Mouse (Mus musculus) heart, embryonic 15.5 days (tissue): ENCODE data around the gene Pinlyp. TPM values are rescaled to one million over a fixed set of nuclear protein-coding genes. Genes with fewer than 3 reads are reported as not detected.
"Not testable (repeated sequence)": the region's sequence is repeated elsewhere in the genome, so short reads cannot be mapped to it uniquely, and the experiment has no call there.

Experiments used
- ATAC-seq: fragments of 200-750 bp; cut with Nextera tagmentation; replicated peaks from 2 replicates; pipeline ENCODE4 v1.8.0; 2017; ENCODE audit warnings: low read depth, moderate TSS enrichment; ENCODE audit not compliant: insufficient number of reproducible peaks, insufficient read depth, low FRiP score
- H3K27ac ChIP-seq: fragments of 300-500 bp; sonication (generic); 2 replicates; pipeline ENCODE4 v1.5.1; 2015; ENCODE audit warnings: mild to moderate bottlenecking, inconsistent platforms
- H3K27me3 ChIP-seq: fragments of 300-500 bp; sonication (generic); 2 replicates; pipeline ENCODE4 v1.6.1; 2015; ENCODE audit warnings: inconsistent platforms
- H3K36me3 ChIP-seq: fragments of 300-500 bp; sonication (generic); 2 replicates; pipeline ENCODE4 v1.6.1; 2015; ENCODE audit warnings: mild to moderate bottlenecking, inconsistent platforms
- H3K4me1 ChIP-seq: fragments of 300-500 bp; sonication (generic); replicated peaks from 2 replicates; pipeline ENCODE4 v1.6.1; 2015; ENCODE audit warnings: inconsistent platforms
- H3K4me2 ChIP-seq: fragments of 300-500 bp; sonication (generic); 2 replicates; pipeline ENCODE4 v1.6.1; 2015; ENCODE audit warnings: inconsistent platforms, mild to moderate bottlenecking, moderate library complexity
- H3K4me3 ChIP-seq: fragments of 300-500 bp; sonication (generic); 2 replicates; pipeline ENCODE4 v1.5.1; 2015; ENCODE audit warnings: mild to moderate bottlenecking, inconsistent platforms
- H3K9ac ChIP-seq: fragments of 300-500 bp; sonication (generic); 2 replicates; pipeline ENCODE4 v1.6.1; 2015; ENCODE audit warnings: mild to moderate bottlenecking, inconsistent platforms
- H3K9me3 ChIP-seq: fragments of 300-500 bp; sonication (generic); replicated peaks from 2 replicates; pipeline ENCODE4 v1.6.1; 2016; ENCODE audit warnings: inconsistent platforms
- WGBS: fragments of 180-500 bp; shearing (Covaris S2); methylation state at CpG from one replicate; pipeline ENCODE4 v1.1.7; 2015; ENCODE audit warnings: mixed read lengths; 5-methylcytosine and 5-hydroxymethylcytosine counted together
- polyA plus RNA-seq: library from polyadenylated mRNA; unstranded; fragments of >200 nt; fragmentation: Nextera tagmentation; extraction: Ambion mirVana; gene quantifications from 2 replicates; pipeline ENCODE4 v1.2.1, GENCODE M21; 2015

Gene Pinlyp
- polyA plus RNA-seq, 1 experiment from 2014 or later = not detected

DNA sequence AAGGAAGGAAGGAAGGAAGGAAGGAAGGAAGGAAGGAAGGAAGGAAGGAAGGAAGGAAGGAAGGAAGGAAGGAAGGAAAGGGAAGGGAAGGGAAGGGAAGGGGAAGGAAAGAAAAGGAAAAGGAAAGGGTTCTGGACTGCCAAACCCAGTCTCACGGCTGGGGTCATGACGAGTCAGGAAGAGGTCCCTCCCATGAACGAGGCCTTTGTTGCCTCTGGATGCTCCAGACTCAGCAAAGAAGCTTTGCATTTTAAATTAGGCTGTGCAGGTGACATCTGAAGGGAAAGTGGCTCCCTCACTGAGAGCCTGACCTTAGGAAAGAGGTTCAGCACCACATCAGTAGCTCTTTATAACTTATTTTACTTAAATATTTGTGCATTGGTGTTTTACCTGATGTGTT, 26.8 kb downstream of the Pinlyp start:
- H3K4me1 ChIP-seq = no peaks in the 10 kb centered on the region
- no peak for ATAC-seq
- WGBS = 53% methylated on average over 3 of the region's 3 CpGs
- H3K27me3 ChIP-seq = no peaks in the 10 kb centered on the region
- H3K9me3 ChIP-seq = no peaks in the 10 kb centered on the region
- H3K36me3 ChIP-seq = peaks cover 7% of the 10 kb centered on the region; the same call in 1 of the 2 replicates
- H3K4me3 ChIP-seq = no peak overlapping the region
- no peak overlapping the region for H3K27ac ChIP-seq
- no peak overlapping the region for H3K9ac ChIP-seq
- H3K4me2 ChIP-seq = no peak overlapping the region

DNA sequence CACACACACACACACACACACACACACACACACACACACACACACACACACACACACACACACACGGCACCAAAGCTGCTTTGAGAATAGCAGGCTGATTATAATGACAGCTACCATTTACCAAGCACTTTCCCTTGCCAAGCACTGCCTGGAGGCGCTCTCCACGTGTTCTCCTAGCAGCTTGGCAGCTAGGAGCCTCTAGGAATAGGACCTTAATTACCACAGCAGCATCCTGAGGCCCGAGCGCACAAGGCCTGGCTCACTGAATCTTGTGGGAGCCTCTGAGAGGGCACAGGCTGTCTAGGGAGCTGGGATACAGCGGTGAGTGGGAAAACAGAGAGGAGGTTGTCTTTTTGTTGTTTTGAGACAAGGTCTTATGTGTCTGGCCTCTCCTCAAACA, 28.3 kb downstream of the Pinlyp start:
- H3K4me2 ChIP-seq = no peak overlapping the region
- no peak for ATAC-seq
- H3K9ac ChIP-seq = no peak overlapping the region
- H3K36me3 ChIP-seq = peaks cover 7% of the 10 kb centered on the region; the same call in 1 of the 2 replicates
- H3K27ac ChIP-seq = no peak overlapping the region
- H3K4me3 ChIP-seq = no peak overlapping the region
- no peaks in the 10 kb centered on the region for H3K27me3 ChIP-seq
- no peaks in the 10 kb centered on the region for H3K9me3 ChIP-seq
- 60% methylated on average over 6 of the region's 6 CpGs for WGBS
- no peaks in the 10 kb centered on the region for H3K4me1 ChIP-seq

GRCm38 (mm10) chr7:24517077-24517476, 28.8 kb downstream of the Pinlyp start:
- no peak for ATAC-seq
- H3K27me3 ChIP-seq = no peaks in the 10 kb centered on the region
- no peak overlapping the region for H3K9ac ChIP-seq
- H3K9me3 ChIP-seq = no peaks in the 10 kb centered on the region
- no peak overlapping the region for H3K27ac ChIP-seq
- no peak overlapping the region for H3K4me3 ChIP-seq
- peaks cover 7% of the 10 kb centered on the region; the same call in 1 of the 2 replicates for H3K36me3 ChIP-seq
- no peak overlapping the region for H3K4me2 ChIP-seq
- no peaks in the 10 kb centered on the region for H3K4me1 ChIP-seq
- WGBS = 60% methylated on average over 5 of the region's 5 CpGs

GRCm38 (mm10) chr7:24516319-24516718, 29.6 kb downstream of the Pinlyp start:
- WGBS = 78% methylated on average over 8 of the region's 8 CpGs

DNA sequence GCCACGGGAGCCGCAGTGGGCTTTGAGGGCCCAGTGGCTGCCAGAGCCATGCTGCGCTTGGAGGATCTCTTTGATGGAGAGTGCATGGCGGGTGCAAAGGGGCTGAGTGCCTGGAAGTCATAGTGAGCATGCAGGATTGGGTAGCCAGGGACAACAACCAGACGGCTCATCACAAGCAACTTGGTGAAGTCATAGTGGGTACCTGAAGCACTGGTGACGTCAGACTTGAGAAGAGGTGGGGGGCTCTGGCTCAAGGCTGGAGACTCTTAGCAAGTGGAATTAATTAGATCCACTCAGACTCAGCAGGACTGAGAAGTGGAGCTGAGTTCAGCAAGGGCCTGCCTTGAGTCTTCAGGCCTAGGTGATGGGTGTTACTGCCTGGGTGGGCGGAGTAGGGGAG, 33.6 kb downstream of the Pinlyp start, which contains the start of gene AC161166.1:
TSS of gene AC161166.1 (minus strand) at position 101 of the 400 bp plus-strand sequence.
- 94% methylated on average over 7 of the region's 7 CpGs for WGBS
- no peak within 1 kb of the TSS for H3K4me2 ChIP-seq

More at GRCm38 (mm10) chr7:24516319-24516718, 29.6 kb downstream of the Pinlyp start:
- H3K9me3 ChIP-seq, H3K36me3 ChIP-seq, H3K4me1 ChIP-seq, H3K27ac ChIP-seq, H3K9ac ChIP-seq, H3K27me3 ChIP-seq, H3K4me2 ChIP-seq, H3K4me3 ChIP-seq, ATAC-seq: not testable (repeated sequence)

GRCm38 (mm10) chr7:24507726-24508114, 38.2 kb downstream of the Pinlyp start:
- H3K4me2 ChIP-seq = peak overlapping the region; percentile 87
- H3K36me3 ChIP-seq = no peaks in the 10 kb centered on the region
- peak overlapping the region; percentile 99 for H3K27ac ChIP-seq
- 2% methylated on average over 20 of the region's 20 CpGs for whole genome bisulfite sequencing
- peak overlapping the region; percentile 67 for H3K4me3 ChIP-seq
- peaks cover 8% of the 10 kb centered on the region; the same call in 1 of the 2 replicates for H3K27me3 ChIP-seq
- peaks cover 33% of the 10 kb centered on the region for H3K4me1 ChIP-seq
- H3K9me3 ChIP-seq = no peaks in the 10 kb centered on the region
- H3K9ac ChIP-seq = peak overlapping the region; percentile 90
- ATAC-seq = no peak

More for the DNA sequence above, 33.6 kb downstream of the Pinlyp start, which contains the start of gene AC161166.1:
- H3K27ac ChIP-seq = no peak within 1 kb of the TSS
- H3K9ac ChIP-seq = no peak within 1 kb of the TSS
- peaks cover 7% of the 10 kb centered on the region; the same call in 1 of the 2 replicates for H3K36me3 ChIP-seq
- H3K4me3 ChIP-seq = no peak within 1 kb of the TSS
- no peaks in the 10 kb centered on the region for H3K9me3 ChIP-seq
- no peak for ATAC-seq
- H3K27me3 ChIP-seq = no peaks in the 10 kb centered on the region
- H3K4me1 ChIP-seq = peaks cover 8% of the 10 kb centered on the region; the same call in 1 of the 2 replicates

DNA sequence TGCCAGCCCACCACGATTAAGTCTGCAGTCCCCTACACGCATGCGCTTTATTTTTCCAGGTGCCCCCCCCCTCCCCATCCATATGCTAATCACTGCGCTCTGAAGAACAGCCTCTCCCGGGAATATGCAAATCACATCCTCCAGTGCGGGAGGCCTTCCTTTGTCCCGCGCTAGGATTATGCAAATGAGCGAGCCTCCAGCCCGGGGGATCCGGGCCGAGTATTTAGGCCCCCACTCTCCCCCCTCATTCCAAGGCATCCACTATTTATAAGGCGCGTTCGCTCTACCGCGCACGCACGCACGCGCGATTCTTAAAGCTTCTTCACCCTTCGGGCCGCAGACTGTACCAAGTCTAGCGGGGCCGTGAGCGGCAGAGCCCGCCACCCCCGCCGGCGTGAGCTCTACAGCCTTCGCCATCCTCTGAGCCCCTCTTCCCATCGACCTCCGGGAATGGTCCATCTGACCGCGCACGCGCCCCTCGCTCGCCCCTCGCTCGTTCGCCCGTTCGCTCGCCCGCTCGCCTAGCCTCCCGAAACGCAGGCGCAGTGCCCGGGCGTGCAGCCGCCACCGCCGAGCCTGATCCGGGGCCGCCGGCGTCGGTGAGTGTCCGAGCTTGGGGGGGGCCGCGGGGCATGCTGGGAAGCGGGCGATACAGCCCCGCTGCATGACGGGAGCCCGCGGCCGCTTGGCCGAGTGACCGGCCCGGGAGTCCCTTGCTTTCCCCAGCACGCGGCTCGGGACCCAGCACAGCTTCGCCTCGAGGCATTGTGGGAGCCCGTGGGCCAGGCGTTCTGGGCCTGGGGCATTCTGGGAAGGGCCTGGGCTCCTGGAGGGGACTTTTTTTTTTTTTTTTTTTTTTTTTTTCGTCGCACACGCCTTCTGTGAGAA, 38.8 kb downstream of the Pinlyp start, which contains the start of gene Zfp428:
TSS of gene Zfp428 (plus strand) at position 169 of the 888 bp plus-strand sequence.
- under 1% methylated on average over 84 of the region's 84 CpGs for WGBS

DNA sequence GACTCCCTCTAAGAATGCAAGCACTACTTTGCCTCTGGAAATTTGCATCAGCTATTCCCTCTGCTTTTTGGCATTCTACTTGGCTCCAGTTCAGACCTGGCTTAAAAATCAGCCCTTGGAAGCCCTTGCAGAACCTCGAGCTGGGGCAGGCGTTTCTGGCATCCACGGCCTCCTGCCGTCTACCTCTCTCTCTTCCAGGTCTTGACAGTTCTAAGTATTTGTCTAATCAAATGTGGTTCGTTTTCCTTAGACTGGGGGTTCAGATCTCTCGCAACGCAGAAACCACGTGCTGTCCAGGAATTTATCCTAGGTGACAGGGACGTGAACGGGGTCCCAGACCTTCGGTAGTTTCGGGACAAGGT, 39.5 kb downstream of the Pinlyp start:
- H3K27ac ChIP-seq = peak overlapping the region; percentile 99
- no peaks in the 10 kb centered on the region for H3K9me3 ChIP-seq
- H3K36me3 ChIP-seq = no peaks in the 10 kb centered on the region
- peak overlapping the region; percentile 87 for H3K4me2 ChIP-seq
- 3% methylated on average over 12 of the region's 12 CpGs for WGBS
- H3K4me1 ChIP-seq = peaks cover 33% of the 10 kb centered on the region
- H3K27me3 ChIP-seq = peaks cover 21% of the 10 kb centered on the region
- H3K4me3 ChIP-seq = peak overlapping the region; percentile 67
- peak overlapping the region; percentile 90 for H3K9ac ChIP-seq
- peak; percentile 14; the same call in 1 of the 2 replicates for ATAC-seq

More for the DNA sequence above, 38.8 kb downstream of the Pinlyp start, which contains the start of gene Zfp428:
- H3K4me1 ChIP-seq = peaks cover 33% of the 10 kb centered on the region
- ATAC-seq = peak; percentile 88
- H3K9ac ChIP-seq = peak within 1 kb of the TSS; percentile 90
- H3K27me3 ChIP-seq = peaks cover 14% of the 10 kb centered on the region
- peak within 1 kb of the TSS; percentile 99 for H3K27ac ChIP-seq
- no peaks in the 10 kb centered on the region for H3K36me3 ChIP-seq
- no peaks in the 10 kb centered on the region for H3K9me3 ChIP-seq
- H3K4me2 ChIP-seq = peak within 1 kb of the TSS; percentile 87
- H3K4me3 ChIP-seq = peak within 1 kb of the TSS; percentile 67

GRCm38 (mm10) chr7:24506065-24506459, 39.9 kb downstream of the Pinlyp start:
- peak overlapping the region; percentile 67 for H3K4me3 ChIP-seq
- 11% methylated on average over 3 of the region's 3 CpGs for WGBS

GRCm38 (mm10) chr7:24505447-24506064, 40.4 kb downstream of the Pinlyp start:
- peaks cover 34% of the 10 kb centered on the region for H3K4me1 ChIP-seq
- no peaks in the 10 kb centered on the region for H3K36me3 ChIP-seq
- peaks cover 30% of the 10 kb centered on the region for H3K27me3 ChIP-seq
- H3K9ac ChIP-seq = 0 out of 2 replicates have a peak overlapping the region, but pooled peaks have one; percentile 22
- no peak for ATAC-seq
- peak overlapping the region; percentile 99 for H3K27ac ChIP-seq
- no peaks in the 10 kb centered on the region for H3K9me3 ChIP-seq
- 32% methylated on average over 15 of the region's 15 CpGs for WGBS
- peak overlapping the region; percentile 87 for H3K4me2 ChIP-seq
- H3K4me3 ChIP-seq = peak overlapping the region; percentile 67

More at GRCm38 (mm10) chr7:24506065-24506459, 39.9 kb downstream of the Pinlyp start:
- Histone ChIP-seq H3K36me3 (no peaks in the 10 kb centered on the region), H3K9ac (peak overlapping the region; percentile 90; the same call in 1 of the 2 replicates), H3K27ac (peak overlapping the region; percentile 99), H3K4me1 (peaks cover 33% of the 10 kb centered on the region), H3K9me3 (no peaks in the 10 kb centered on the region), H3K4me2 (peak overlapping the region; percentile 87), H3K27me3 (peaks cover 24% of the 10 kb centered on the region)
- no peak for ATAC-seq

DNA sequence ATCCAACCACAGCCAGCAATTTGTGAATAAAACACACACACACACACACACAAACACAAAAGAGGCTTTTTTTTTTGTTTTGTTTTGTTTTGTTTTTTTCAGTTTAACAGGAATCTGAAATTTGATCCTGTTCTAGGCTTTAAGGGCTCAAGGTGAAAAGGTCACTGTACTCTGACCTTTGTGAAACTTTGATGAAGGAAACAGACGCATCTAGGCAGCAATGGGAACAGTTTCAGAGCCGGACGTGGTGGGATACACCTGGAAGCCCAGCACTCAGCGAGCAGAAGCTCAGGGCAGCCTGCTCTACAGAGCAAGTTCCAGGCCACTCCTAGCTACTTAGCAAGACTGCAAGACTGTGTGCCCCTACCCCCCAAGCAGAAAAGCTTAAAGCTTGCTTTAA, 41.0 kb downstream of the Pinlyp start:
- H3K4me2 ChIP-seq = no peak overlapping the region

More for the DNA sequence above, 41.0 kb downstream of the Pinlyp start:
- H3K4me3 ChIP-seq = no peak overlapping the region
- ATAC-seq = no peak
- H3K27ac ChIP-seq = peak overlapping the region; percentile 99
- no peak overlapping the region for H3K9ac ChIP-seq
- H3K27me3 ChIP-seq = peaks cover 36% of the 10 kb centered on the region
- no peaks in the 10 kb centered on the region for H3K36me3 ChIP-seq
- no peaks in the 10 kb centered on the region for H3K9me3 ChIP-seq
- peaks cover 41% of the 10 kb centered on the region for H3K4me1 ChIP-seq
- WGBS = 30% methylated on average over 4 of the region's 4 CpGs
